Mouse (Mus musculus) right cerebral cortex, postnatal 4 days (tissue): ENCODE results near the gene Cap2.

Experiments
- DNase-seq: peaks from one replicate; pipeline ENCODE4 v3.0.0-alpha.2; 2022

Cap2 gene

GRCm38 (mm10) chr13:46501800-46502389, at the start of gene Cap2:
TSS of gene Cap2 (plus strand) at chr13:46501848.
- DNase-seq: peak; percentile 59

- no peak for DNase-seq
Observed at GRCm38 (mm10) chr13:46459546-46459945, 42.1 kb upstream of the Cap2 start.

GRCm38 (mm10) chr13:46462280-46462679, 39.4 kb upstream of the Cap2 start:
- no peak for DNase-seq

- no peak for DNase-seq
Observed at GRCm38 (mm10) chr13:46463764-46464163, 37.9 kb upstream of the Cap2 start.

GRCm38 (mm10) chr13:46468251-46468650, 33.4 kb upstream of the Cap2 start:
- no peak for DNase-seq

- no peak for DNase-seq
Observed at GRCm38 (mm10) chr13:46469536-46469935, 32.1 kb upstream of the Cap2 start.

GRCm38 (mm10) chr13:46481271-46481670, 20.4 kb upstream of the Cap2 start:
- DNase-seq: no peak

GRCm38 (mm10) chr13:46485605-46486004, 16.0 kb upstream of the Cap2 start:
- DNase-seq: no peak

- no peak for DNase-seq
Observed at GRCm38 (mm10) chr13:46488166-46488565, 13.5 kb upstream of the Cap2 start.

GRCm38 (mm10) chr13:46490644-46491043, 11.0 kb upstream of the Cap2 start:
- no peak for DNase-seq

GRCm38 (mm10) chr13:46502390-46502891, 793 bp downstream of the Cap2 start:
- peak; percentile 10 for DNase-seq

GRCm38 (mm10) chr13:46507944-46508343, 6.3 kb downstream of the Cap2 start:
- no peak for DNase-seq

GRCm38 (mm10) chr13:46508823-46509222, 7.2 kb downstream of the Cap2 start:
- no peak for DNase-seq

GRCm38 (mm10) chr13:46510460-46510859, 8.8 kb downstream of the Cap2 start:
- DNase-seq: no peak

GRCm38 (mm10) chr13:46514484-46514883, 12.8 kb downstream of the Cap2 start:
- no peak for DNase-seq

GRCm38 (mm10) chr13:46515120-46515523, 13.5 kb downstream of the Cap2 start:
- no peak for DNase-seq

- DNase-seq: no peak
Observed at GRCm38 (mm10) chr13:46515524-46515923, 13.9 kb downstream of the Cap2 start.

GRCm38 (mm10) chr13:46516183-46516582, 14.5 kb downstream of the Cap2 start:
- DNase-seq: no peak

- DNase-seq: peak; percentile 52
Observed at GRCm38 (mm10) chr13:46517211-46517685, 15.6 kb downstream of the Cap2 start.

- no peak for DNase-seq
Observed at GRCm38 (mm10) chr13:46521482-46521881, 19.8 kb downstream of the Cap2 start.

GRCm38 (mm10) chr13:46522798-46523197, 21.1 kb downstream of the Cap2 start:
- DNase-seq: no peak

GRCm38 (mm10) chr13:46523235-46523634, 21.6 kb downstream of the Cap2 start:
- no peak for DNase-seq

- DNase-seq: no peak
Observed at GRCm38 (mm10) chr13:46523712-46524111, 22.1 kb downstream of the Cap2 start.

GRCm38 (mm10) chr13:46525295-46526255, 23.9 kb downstream of the Cap2 start:
- no peak for DNase-seq
